Mouse (Mus musculus): ENCODE measurements around the gene Deup1. TPM values are rescaled to one million over a fixed set of nuclear protein-coding genes. Genes with fewer than 3 reads are reported as not detected.

Gene Deup1
- polyA plus RNA-seq (2012; fragmentation: generic; extraction: Trizol) = not detected
- long read RNA-seq, experiment 1 = 0 reads
- long read RNA-seq, experiment 2 = 0 reads

- H3ac ChIP-seq (ENCODE audit: control insufficient read depth, insufficient read length, low read depth) = no peak within 1 kb of the TSS
- no peak within 1 kb of the TSS for H3K4me3 ChIP-seq (ENCODE audit: insufficient read depth, poor library complexity, severe bottlenecking)
- H3K27me3 ChIP-seq (ENCODE audit: control insufficient read depth, insufficient read depth, insufficient read length) = no peaks in the 10 kb centered on the region
- no peaks in the 10 kb centered on the region for H3K79me2 ChIP-seq (ENCODE audit: control insufficient read depth, insufficient read depth)
- TF ChIP-seq CTCF (IDR thresholded peaks at IDR 0.05; ENCODE audit: control insufficient read depth, insufficient read depth, insufficient read length) (no peak), MYOG (IDR thresholded peaks at IDR 0.05; ENCODE audit: control insufficient read depth, extremely low read depth, insufficient read length) (no peak), MYOD1 (IDR thresholded peaks at IDR 0.05; ENCODE audit: control insufficient read depth, insufficient read length, low read depth) (no peak), CEBPB (IDR thresholded peaks at IDR 0.05; ENCODE audit: low read depth) (no peak), USF1 (IDR thresholded peaks at IDR 0.05; ENCODE audit: low read depth) (no peak), MAX (IDR thresholded peaks at IDR 0.05) (no peak), FOSL1 (IDR thresholded peaks at IDR 0.05; ENCODE audit: insufficient read depth, low read length, poor library complexity, severe bottlenecking) (no peak)
- H3K36me3 ChIP-seq (ENCODE audit: control insufficient read depth, insufficient read depth) = no peaks in the 10 kb centered on the region
- no peaks in the 10 kb centered on the region for H3K79me3 ChIP-seq (ENCODE audit: low read depth)
These were observed at the start of gene Deup1 for GRCm38 (mm10) chr9:15627785-15628287. Deup1 (minus strand) TSS chr9:15627933.

GRCm38 (mm10) chr9:15672251-15672650 lies 44.5 kb upstream of the Deup1 start:
- Histone ChIP-seq H3K4me3 (ENCODE audit: insufficient read depth, poor library complexity, severe bottlenecking) (no peak overlapping the region), H3K79me3 (ENCODE audit: low read depth) (no peaks in the 10 kb centered on the region), H3K79me2 (ENCODE audit: control insufficient read depth, insufficient read depth) (no peaks in the 10 kb centered on the region), H3K36me3 (ENCODE audit: control insufficient read depth, insufficient read depth) (no peaks in the 10 kb centered on the region), H3ac (ENCODE audit: control insufficient read depth, insufficient read length, low read depth) (no peak overlapping the region), H3K27me3 (ENCODE audit: control insufficient read depth, insufficient read depth, insufficient read length) (no peaks in the 10 kb centered on the region)
- TF ChIP-seq CEBPB (IDR thresholded peaks at IDR 0.05; ENCODE audit: low read depth) (no peak), MAX (IDR thresholded peaks at IDR 0.05) (no peak), FOSL1 (IDR thresholded peaks at IDR 0.05; ENCODE audit: insufficient read depth, low read length, poor library complexity, severe bottlenecking) (no peak), USF1 (IDR thresholded peaks at IDR 0.05; ENCODE audit: low read depth) (no peak), MYOD1 (IDR thresholded peaks at IDR 0.05; ENCODE audit: control insufficient read depth, insufficient read length, low read depth) (no peak), CTCF (IDR thresholded peaks at IDR 0.05; ENCODE audit: control insufficient read depth, insufficient read depth, insufficient read length) (no peak), MYOG (IDR thresholded peaks at IDR 0.05; ENCODE audit: control insufficient read depth, extremely low read depth, insufficient read length) (no peak)

GRCm38 (mm10) chr9:15670002-15670527 lies 42.3 kb upstream of the Deup1 start:
- Histone ChIP-seq H3K79me3 (ENCODE audit: low read depth) (no peaks in the 10 kb centered on the region), H3K36me3 (ENCODE audit: control insufficient read depth, insufficient read depth) (no peaks in the 10 kb centered on the region), H3K79me2 (ENCODE audit: control insufficient read depth, insufficient read depth) (no peaks in the 10 kb centered on the region), H3ac (ENCODE audit: control insufficient read depth, insufficient read length, low read depth) (no peak overlapping the region), H3K27me3 (ENCODE audit: control insufficient read depth, insufficient read depth, insufficient read length) (no peaks in the 10 kb centered on the region), H3K4me3 (ENCODE audit: insufficient read depth, poor library complexity, severe bottlenecking) (no peak overlapping the region)
- no peak for TF ChIP-seq FOSL1 (IDR thresholded peaks at IDR 0.05; ENCODE audit: insufficient read depth, low read length, poor library complexity, severe bottlenecking)
- TF ChIP-seq USF1 (IDR thresholded peaks at IDR 0.05; ENCODE audit: low read depth) = no peak
- TF ChIP-seq CEBPB (IDR thresholded peaks at IDR 0.05; ENCODE audit: low read depth) = no peak
- no peak for TF ChIP-seq CTCF (IDR thresholded peaks at IDR 0.05; ENCODE audit: control insufficient read depth, insufficient read depth, insufficient read length)
- no peak for TF ChIP-seq MYOD1 (IDR thresholded peaks at IDR 0.05; ENCODE audit: control insufficient read depth, insufficient read length, low read depth)
- no peak for TF ChIP-seq MAX (IDR thresholded peaks at IDR 0.05)

- Histone ChIP-seq H3ac (ENCODE audit: control insufficient read depth, insufficient read length, low read depth) (no peak overlapping the region), H3K36me3 (ENCODE audit: control insufficient read depth, insufficient read depth) (no peaks in the 10 kb centered on the region), H3K4me3 (ENCODE audit: insufficient read depth, poor library complexity, severe bottlenecking) (no peak overlapping the region), H3K79me3 (ENCODE audit: low read depth) (no peaks in the 10 kb centered on the region), H3K79me2 (ENCODE audit: control insufficient read depth, insufficient read depth) (no peaks in the 10 kb centered on the region), H3K27me3 (ENCODE audit: control insufficient read depth, insufficient read depth, insufficient read length) (no peaks in the 10 kb centered on the region)
- TF ChIP-seq FOSL1 (IDR thresholded peaks at IDR 0.05; ENCODE audit: insufficient read depth, low read length, poor library complexity, severe bottlenecking) = no peak
- no peak for TF ChIP-seq CEBPB (IDR thresholded peaks at IDR 0.05; ENCODE audit: low read depth)
- TF ChIP-seq CTCF (IDR thresholded peaks at IDR 0.05; ENCODE audit: control insufficient read depth, insufficient read depth, insufficient read length) = no peak
- TF ChIP-seq MAX (IDR thresholded peaks at IDR 0.05) = no peak
These were observed 41.7 kb upstream of the Deup1 start for GRCm38 (mm10) chr9:15669452-15669851.

GRCm38 (mm10) chr9:15664606-15665005 lies 36.9 kb upstream of the Deup1 start:
- no peaks in the 10 kb centered on the region for H3K79me2 ChIP-seq (ENCODE audit: control insufficient read depth, insufficient read depth)
- H3ac ChIP-seq (ENCODE audit: control insufficient read depth, insufficient read length, low read depth) = no peak overlapping the region
- no peak for TF ChIP-seq MYOG (IDR thresholded peaks at IDR 0.05; ENCODE audit: control insufficient read depth, extremely low read depth, insufficient read length)
- TF ChIP-seq MYOD1 (IDR thresholded peaks at IDR 0.05; ENCODE audit: control insufficient read depth, insufficient read length, low read depth) = no peak
- no peak for TF ChIP-seq FOSL1 (IDR thresholded peaks at IDR 0.05; ENCODE audit: insufficient read depth, low read length, poor library complexity, severe bottlenecking)
- TF ChIP-seq CTCF (IDR thresholded peaks at IDR 0.05; ENCODE audit: control insufficient read depth, insufficient read depth, insufficient read length) = no peak
- no peak for TF ChIP-seq USF1 (IDR thresholded peaks at IDR 0.05; ENCODE audit: low read depth)
- TF ChIP-seq MAX (IDR thresholded peaks at IDR 0.05) = no peak
- no peak for TF ChIP-seq CEBPB (IDR thresholded peaks at IDR 0.05; ENCODE audit: low read depth)
- no peaks in the 10 kb centered on the region for H3K79me3 ChIP-seq (ENCODE audit: low read depth)
- H3K27me3 ChIP-seq (ENCODE audit: control insufficient read depth, insufficient read depth, insufficient read length) = no peaks in the 10 kb centered on the region
- no peaks in the 10 kb centered on the region for H3K36me3 ChIP-seq (ENCODE audit: control insufficient read depth, insufficient read depth)
- H3K4me3 ChIP-seq (ENCODE audit: insufficient read depth, poor library complexity, severe bottlenecking) = no peak overlapping the region

- TF ChIP-seq FOSL1 (IDR thresholded peaks at IDR 0.05; ENCODE audit: insufficient read depth, low read length, poor library complexity, severe bottlenecking) (no peak), USF1 (IDR thresholded peaks at IDR 0.05; ENCODE audit: low read depth) (no peak), MYOG (IDR thresholded peaks at IDR 0.05; ENCODE audit: control insufficient read depth, extremely low read depth, insufficient read length) (no peak), MYOD1 (IDR thresholded peaks at IDR 0.05; ENCODE audit: control insufficient read depth, insufficient read length, low read depth) (no peak), CTCF (IDR thresholded peaks at IDR 0.05; ENCODE audit: control insufficient read depth, insufficient read depth, insufficient read length) (no peak), CEBPB (IDR thresholded peaks at IDR 0.05; ENCODE audit: low read depth) (no peak), MAX (IDR thresholded peaks at IDR 0.05) (no peak)
- Histone ChIP-seq H3K27me3 (ENCODE audit: control insufficient read depth, insufficient read depth, insufficient read length) (no peaks in the 10 kb centered on the region), H3K36me3 (ENCODE audit: control insufficient read depth, insufficient read depth) (no peaks in the 10 kb centered on the region), H3K79me3 (ENCODE audit: low read depth) (no peaks in the 10 kb centered on the region), H3ac (ENCODE audit: control insufficient read depth, insufficient read length, low read depth) (no peak overlapping the region), H3K4me3 (ENCODE audit: insufficient read depth, poor library complexity, severe bottlenecking) (no peak overlapping the region), H3K79me2 (ENCODE audit: control insufficient read depth, insufficient read depth) (no peaks in the 10 kb centered on the region)
These were observed 31.3 kb upstream of the Deup1 start for GRCm38 (mm10) chr9:15659069-15659468.

Measured in C2C12 (cell line).